Mouse (Mus musculus): ENCODE data around the gene Meis3. TPM values are rescaled to one million over a fixed set of nuclear protein-coding genes. Genes with fewer than 3 reads are reported as not detected.

Meis3 gene
- polyA plus RNA-seq, 1 experiment: 4.5 TPM

DNA sequence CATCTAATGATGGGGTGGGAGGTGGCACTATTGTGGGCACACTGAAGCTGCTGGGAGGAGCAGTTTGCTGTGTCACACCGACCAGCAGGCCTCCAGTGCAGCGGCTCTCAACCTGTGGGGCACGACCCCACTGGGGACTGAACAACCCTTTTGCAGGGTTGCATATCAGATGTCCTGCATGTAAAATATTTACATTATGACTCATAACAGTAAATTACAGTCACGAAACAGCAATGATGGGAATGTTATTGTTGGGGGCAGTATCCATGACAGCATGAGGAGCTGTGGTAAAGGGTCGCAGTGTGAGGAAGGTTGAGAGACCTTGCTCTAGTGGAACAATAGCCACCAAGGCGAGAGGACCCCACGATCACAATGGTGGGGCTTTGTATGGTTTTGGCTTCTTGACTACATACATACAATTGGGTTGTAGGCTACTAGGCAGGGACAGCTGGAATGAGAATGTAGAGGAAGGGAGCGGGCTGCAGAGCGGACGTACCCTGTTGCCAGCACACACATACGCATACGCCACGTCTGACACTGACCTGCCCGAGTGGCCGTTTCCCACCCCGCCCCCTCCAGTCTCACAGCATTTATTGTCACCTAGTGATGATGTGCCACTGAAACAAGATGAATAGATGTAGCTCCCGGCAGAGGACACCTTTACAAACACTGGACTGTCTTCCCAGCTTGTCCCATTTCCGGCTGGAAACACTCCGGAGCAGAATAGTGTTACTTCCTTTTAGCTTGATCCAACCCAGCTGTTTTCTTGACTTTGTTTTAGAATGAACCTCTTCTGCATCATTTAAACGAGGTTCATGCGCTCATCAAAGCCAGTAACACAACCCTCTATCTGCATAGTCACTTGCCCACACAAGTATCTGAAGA is 34.1 kb downstream of the Meis3 start:
- no peak for TF ChIP-seq CTCF (IDR thresholded peaks at IDR 0.05; ENCODE audit: low read depth, low read length)
- no peak for TF ChIP-seq POLR2A (IDR thresholded peaks at IDR 0.05; ENCODE audit: insufficient read depth, low read length)
- TF ChIP-seq EP300 (IDR thresholded peaks at IDR 0.05; ENCODE audit: insufficient read depth, low read depth, low read length): no peak
- no peaks in the 10 kb centered on the region for H3K4me1 ChIP-seq (ENCODE audit: control insufficient read depth, insufficient read depth, low read length)
- no peak overlapping the region for H3K4me3 ChIP-seq (ENCODE audit: low read depth, low read length)
- no peaks in the 10 kb centered on the region for H3K9me3 ChIP-seq (replicated peaks; ENCODE audit: control insufficient read depth, insufficient read depth, low read length, poor library complexity, severe bottlenecking)
- no peaks in the 10 kb centered on the region for H3K27me3 ChIP-seq (ENCODE audit: control insufficient read depth, insufficient read depth, low read length, poor library complexity, severe bottlenecking)
- no peak overlapping the region for H3K9ac ChIP-seq (ENCODE audit: low read depth, poor library complexity, severe bottlenecking)
- no peak overlapping the region for H3K27ac ChIP-seq (ENCODE audit: insufficient read depth, low read length)
- no peaks in the 10 kb centered on the region for H3K36me3 ChIP-seq (ENCODE audit: control insufficient read depth, insufficient read depth, low read length, poor library complexity, severe bottlenecking)

DNA sequence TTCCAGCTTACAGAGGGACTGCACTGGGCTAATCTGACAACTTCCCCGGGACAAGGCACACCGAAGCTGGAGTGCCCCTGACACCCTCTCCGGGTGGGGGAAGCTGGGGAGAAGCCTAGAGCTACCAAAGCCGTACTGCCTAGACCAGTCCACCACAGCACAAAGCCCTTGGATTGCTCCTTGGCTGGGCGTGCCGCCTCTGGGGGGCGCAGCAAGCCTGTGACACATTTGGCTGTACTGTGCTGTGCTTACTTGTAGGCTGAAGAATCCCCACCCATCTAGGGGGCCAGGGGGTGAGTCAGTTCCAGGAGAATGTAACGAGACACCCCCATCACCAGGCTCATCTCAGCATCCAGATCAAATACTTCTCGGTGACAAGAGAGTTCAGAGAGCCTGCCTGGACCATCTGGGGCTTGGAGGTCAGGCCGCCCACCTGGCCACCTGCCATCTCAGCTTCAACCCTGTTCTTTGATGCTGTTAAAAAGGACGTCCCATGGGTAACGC is 36.0 kb downstream of the Meis3 start:
- Histone ChIP-seq H3K4me1 (ENCODE audit: control insufficient read depth, insufficient read depth, low read length) (no peaks in the 10 kb centered on the region), H3K27me3 (ENCODE audit: control insufficient read depth, insufficient read depth, low read length, poor library complexity, severe bottlenecking) (no peaks in the 10 kb centered on the region), H3K36me3 (ENCODE audit: control insufficient read depth, insufficient read depth, low read length, poor library complexity, severe bottlenecking) (0 out of 2 replicates have a peak, but pooled peaks cover 2% of the 10 kb centered on the region), H3K4me3 (ENCODE audit: low read depth, low read length) (no peak overlapping the region), H3K27ac (ENCODE audit: insufficient read depth, low read length) (no peak overlapping the region), H3K9ac (ENCODE audit: low read depth, poor library complexity, severe bottlenecking) (no peak overlapping the region), H3K9me3 (replicated peaks; ENCODE audit: control insufficient read depth, insufficient read depth, low read length, poor library complexity, severe bottlenecking) (no peaks in the 10 kb centered on the region)
- no peak for TF ChIP-seq POLR2A (IDR thresholded peaks at IDR 0.05; ENCODE audit: insufficient read depth, low read length)
- peak; percentile 56 for TF ChIP-seq CTCF (IDR thresholded peaks at IDR 0.05; ENCODE audit: low read depth, low read length)

DNA sequence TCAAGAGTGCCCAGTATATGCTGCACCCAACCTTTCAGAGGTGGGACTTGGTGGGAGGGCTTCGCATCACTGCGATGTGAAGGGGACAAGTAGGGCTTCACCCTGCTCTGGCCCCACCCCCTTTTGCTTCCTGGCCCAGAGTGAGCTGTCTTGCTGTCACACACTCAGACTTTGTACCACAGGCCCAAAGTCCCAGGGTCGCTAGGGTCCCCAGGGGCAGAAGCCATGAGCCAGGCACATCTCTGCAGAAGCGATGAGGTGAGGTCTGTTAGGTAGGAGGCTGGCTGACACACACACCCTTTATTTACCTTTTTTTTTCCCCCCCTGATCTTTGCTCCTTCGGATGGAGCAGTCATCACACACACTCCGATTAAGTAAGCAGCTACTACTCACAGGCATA is 38.3 kb downstream of the Meis3 start:
- Histone ChIP-seq H3K9ac (ENCODE audit: low read depth, poor library complexity, severe bottlenecking) (no peak overlapping the region), H3K27ac (ENCODE audit: insufficient read depth, low read length) (no peak overlapping the region), H3K27me3 (ENCODE audit: control insufficient read depth, insufficient read depth, low read length, poor library complexity, severe bottlenecking) (no peaks in the 10 kb centered on the region), H3K4me3 (ENCODE audit: low read depth, low read length) (no peak overlapping the region), H3K9me3 (replicated peaks; ENCODE audit: control insufficient read depth, insufficient read depth, low read length, poor library complexity, severe bottlenecking) (no peaks in the 10 kb centered on the region), H3K4me1 (ENCODE audit: control insufficient read depth, insufficient read depth, low read length) (no peaks in the 10 kb centered on the region), H3K36me3 (ENCODE audit: control insufficient read depth, insufficient read depth, low read length, poor library complexity, severe bottlenecking) (0 out of 2 replicates have a peak, but pooled peaks cover 2% of the 10 kb centered on the region)
- TF ChIP-seq EP300 (IDR thresholded peaks at IDR 0.05; ENCODE audit: insufficient read depth, low read depth, low read length) (no peak), CTCF (IDR thresholded peaks at IDR 0.05; ENCODE audit: low read depth, low read length) (no peak), POLR2A (IDR thresholded peaks at IDR 0.05; ENCODE audit: insufficient read depth, low read length) (no peak)

DNA sequence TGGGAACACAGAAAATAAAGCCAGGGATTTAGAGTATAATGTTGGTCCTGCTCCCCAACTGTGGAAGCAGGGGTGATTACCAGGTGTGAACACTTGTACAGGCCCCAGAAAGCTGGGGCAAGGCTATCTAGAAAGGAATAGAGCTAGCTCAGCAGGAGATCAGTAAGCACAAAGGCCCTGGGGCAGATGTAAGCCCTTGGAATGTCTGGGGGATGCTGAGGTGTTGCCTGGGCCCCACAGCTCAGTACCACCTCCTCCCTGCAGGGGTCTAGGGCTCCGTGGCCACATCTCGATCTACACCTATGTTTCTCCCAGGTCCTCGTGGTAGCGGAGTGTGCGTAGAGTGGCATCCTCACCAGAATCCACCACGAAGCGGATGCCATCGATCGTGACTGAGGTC is 39.1 kb downstream of the Meis3 start:
- TF ChIP-seq CTCF (IDR thresholded peaks at IDR 0.05; ENCODE audit: low read depth, low read length): no peak
- no peak for TF ChIP-seq EP300 (IDR thresholded peaks at IDR 0.05; ENCODE audit: insufficient read depth, low read depth, low read length)
- TF ChIP-seq POLR2A (IDR thresholded peaks at IDR 0.05; ENCODE audit: insufficient read depth, low read length): no peak
- no peak overlapping the region for H3K4me3 ChIP-seq (ENCODE audit: low read depth, low read length)
- H3K27ac ChIP-seq (ENCODE audit: insufficient read depth, low read length): no peak overlapping the region
- 0 out of 2 replicates have a peak, but pooled peaks cover 2% of the 10 kb centered on the region for H3K36me3 ChIP-seq (ENCODE audit: control insufficient read depth, insufficient read depth, low read length, poor library complexity, severe bottlenecking)
- no peaks in the 10 kb centered on the region for H3K4me1 ChIP-seq (ENCODE audit: control insufficient read depth, insufficient read depth, low read length)
- no peak overlapping the region for H3K9ac ChIP-seq (ENCODE audit: low read depth, poor library complexity, severe bottlenecking)
- H3K9me3 ChIP-seq (replicated peaks; ENCODE audit: control insufficient read depth, insufficient read depth, low read length, poor library complexity, severe bottlenecking): no peaks in the 10 kb centered on the region
- H3K27me3 ChIP-seq (ENCODE audit: control insufficient read depth, insufficient read depth, low read length, poor library complexity, severe bottlenecking): no peaks in the 10 kb centered on the region

DNA sequence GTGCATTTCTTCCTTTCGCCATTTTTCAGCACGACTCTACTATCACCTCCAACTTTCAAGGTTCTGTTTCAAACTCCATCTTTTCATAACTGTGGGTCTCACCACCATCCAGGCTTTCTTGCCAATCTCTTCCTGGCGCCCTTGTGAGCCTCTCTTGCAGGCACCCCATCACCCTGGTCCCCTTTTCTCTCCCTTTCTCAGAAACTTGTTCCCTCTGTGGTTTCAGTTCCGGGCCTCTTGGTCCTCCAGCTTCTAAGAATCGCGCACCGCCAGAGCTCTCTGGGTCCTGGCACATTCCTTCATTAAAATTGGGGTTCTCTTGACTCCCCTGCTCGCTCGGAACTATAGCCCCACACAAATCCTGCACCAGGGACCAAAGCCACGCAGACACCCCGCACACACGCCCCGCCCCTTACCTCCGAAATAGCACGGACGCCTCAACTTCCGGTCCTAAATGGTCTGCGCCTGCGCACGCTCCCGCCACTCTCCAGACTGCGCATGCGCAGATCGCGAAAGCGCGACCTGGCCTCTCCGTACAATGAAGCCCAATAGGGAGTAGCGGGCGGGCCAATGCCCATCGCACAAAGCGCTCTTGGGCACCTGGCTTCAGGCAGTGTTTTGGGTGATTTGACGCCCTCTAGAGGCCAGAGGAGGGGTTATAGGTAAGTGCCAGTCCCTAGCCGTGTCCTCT is 46.8 kb downstream of the Meis3 start, which contains the start of gene Dhx34:
Dhx34 (minus strand) TSS at position 456 of the 691 bp plus-strand sequence.
- TF ChIP-seq POLR2A (IDR thresholded peaks at IDR 0.05; ENCODE audit: insufficient read depth, low read length) (peak; percentile 18), CTCF (IDR thresholded peaks at IDR 0.05; ENCODE audit: low read depth, low read length) (peak; percentile 63), EP300 (IDR thresholded peaks at IDR 0.05; ENCODE audit: insufficient read depth, low read depth, low read length) (no peak)
- H3K27me3 ChIP-seq (ENCODE audit: control insufficient read depth, insufficient read depth, low read length, poor library complexity, severe bottlenecking): no peaks in the 10 kb centered on the region
- no peaks in the 10 kb centered on the region for H3K9me3 ChIP-seq (replicated peaks; ENCODE audit: control insufficient read depth, insufficient read depth, low read length, poor library complexity, severe bottlenecking)
- peak within 1 kb of the TSS; percentile 80 for H3K4me3 ChIP-seq (ENCODE audit: low read depth, low read length)
- no peaks in the 10 kb centered on the region for H3K36me3 ChIP-seq (ENCODE audit: control insufficient read depth, insufficient read depth, low read length, poor library complexity, severe bottlenecking)
- H3K4me1 ChIP-seq (ENCODE audit: control insufficient read depth, insufficient read depth, low read length): no peaks in the 10 kb centered on the region
- no peak within 1 kb of the TSS for H3K27ac ChIP-seq (ENCODE audit: insufficient read depth, low read length)
- peak within 1 kb of the TSS; percentile 81 for H3K9ac ChIP-seq (ENCODE audit: low read depth, poor library complexity, severe bottlenecking)
